Mouse (Mus musculus) cortical plate, adult 2 months (tissue): ENCODE data around the gene Rhbdd1.
A peak's percentile ranks its signal among the peaks of the same experiment; 100 is the strongest.

Experiments
- CTCF ChIP-seq: fragments of 200-500 bp; IDR thresholded peaks from 2 replicates; pipeline ENCODE4 v1.5.1; 2011; ENCODE audit warnings: mild to moderate bottlenecking, control low read depth, low read length; ENCODE audit not compliant: insufficient read depth; ENCODE audit errors: extremely low read depth
- POLR2A ChIP-seq: fragments of 200-500 bp; IDR thresholded peaks from 2 replicates; pipeline ENCODE4 v1.6.1; 2011; ENCODE audit warnings: mild to moderate bottlenecking, low read length, control low read depth; ENCODE audit not compliant: insufficient read depth; ENCODE audit errors: extremely low read depth

- no peak for TF ChIP-seq CTCF
- TF ChIP-seq POLR2A: peak; percentile 94
These were observed at the start of gene Rhbdd1 for GRCm38 (mm10) chr1:82316111-82316745.
